Comparison of ENCODE assay signal across 9 mouse cellular contexts in genomic region chr7:4431548-4431947, GRCm38 (mm10). TPM values are rescaled to one million over a fixed set of nuclear protein-coding genes. Genes with fewer than 3 reads are reported as not detected.
DNase-seq lines count a peak whose midpoint lies in the region; ATAC-seq and TF ChIP-seq lines count a peak whose summit lies in the region.
"Had no signal": no experiment of that assay in that cellular context is flagged by ENCODE, and none has a peak within 500 bp of the region (broad histone marks: within the 10 kb centered on the region; RNA-seq: fewer than 3 reads in every experiment).

No protein-coding gene starts in this region.

- peak; percentile 78 for DNase-seq in kidney, adult 2 months
- DNase-seq in ZHBTc4 (ENCODE audit: low read depth, low spot score): peak; percentile 87
- peak; percentile 60 for DNase-seq in embryo, embryonic 11 days
- peak; percentile 46 for DNase-seq in hindlimb bud, embryonic 11.5 days (ENCODE audit: extremely low spot score, low read depth, low spot score)
- DNase-seq in liver, adult 2 months (ENCODE audit: extremely low read depth, low read depth, low spot score): peak; percentile 50
- DNase-seq in right cerebral cortex, postnatal 10 days (ENCODE audit: low spot score in 2 of 2): peak; percentile 70 to 76
- peak; percentile 67 to 69 for DNase-seq in urinary bladder, postnatal 36 days (ENCODE audit: low spot score in 2 of 2)

- no peaks in the 10 kb centered on the region; the same call in 1 of the 2 replicates for H3K36me3 ChIP-seq in kidney, adult 2 months (ENCODE audit: control insufficient read depth, insufficient read depth, low read length)
- peaks cover 75% of the 10 kb centered on the region for H3K36me3 ChIP-seq in kidney, embryonic 16.5 days (ENCODE audit: insufficient read depth, low read length)
- H3K36me3 ChIP-seq in liver, adult 2 months (ENCODE audit: control insufficient read depth, insufficient read depth, low read length): peaks cover 27% of the 10 kb centered on the region

- no peaks in the 10 kb centered on the region for H3K79me2 ChIP-seq in liver, adult 2 months (ENCODE audit: control insufficient read depth, insufficient read depth, low read length)

- H3K4me1 ChIP-seq in kidney, adult 2 months (ENCODE audit: control insufficient read depth, insufficient read depth, low read length): no peaks in the 10 kb centered on the region
- H3K4me1 ChIP-seq in kidney, embryonic 16.5 days (ENCODE audit: insufficient read depth, low read length): no peaks in the 10 kb centered on the region
- H3K4me1 ChIP-seq in liver, adult 2 months (ENCODE audit: control insufficient read depth, insufficient read depth, low read length): no peaks in the 10 kb centered on the region

- no peak for TF ChIP-seq POLR2A in kidney, adult 2 months (IDR thresholded peaks at IDR 0.05; ENCODE audit: low read depth, low read length)
- no peak for TF ChIP-seq POLR2A in liver, adult 2 months (IDR thresholded peaks at IDR 0.05; ENCODE audit: extremely low read depth, insufficient read depth, low read length)

- TF ChIP-seq CTCF in kidney, adult 2 months (conservative IDR thresholded peaks at IDR 0.05; ENCODE audit: insufficient read depth, insufficient read length, low read depth, low read length): peak; percentile 88
- peak; percentile 77 for TF ChIP-seq CTCF in liver, adult 2 months (IDR thresholded peaks at IDR 0.05; ENCODE audit: low read depth, low read length)

- ATAC-seq in kidney, embryonic 16.5 days (ENCODE audit: low FRiP score, low TSS enrichment): no peak

- H3K9me3 ChIP-seq in kidney, embryonic 16.5 days (ENCODE audit: low read length): peaks cover 8% of the 10 kb centered on the region; the same call in 1 of the 2 replicates

- H3K9ac ChIP-seq in kidney, embryonic 16.5 days (replicated peaks; ENCODE audit: low read length): no peak overlapping the region
- H3K9ac ChIP-seq in liver, adult 2 months (ENCODE audit: low read depth, low read length): no peak overlapping the region

- H3K27me3 ChIP-seq in kidney, adult 2 months (replicated peaks; ENCODE audit: control insufficient read depth, insufficient read depth, low read length): no peaks in the 10 kb centered on the region
- no peaks in the 10 kb centered on the region for H3K27me3 ChIP-seq in kidney, embryonic 16.5 days (ENCODE audit: insufficient read depth, low read length)
- no peaks in the 10 kb centered on the region for H3K27me3 ChIP-seq in liver, adult 2 months (ENCODE audit: control insufficient read depth, insufficient read depth, low read length)

- 82% methylated on average over 6 of the region's 6 CpGs for WGBS in kidney, adult 2 months
- 82% methylated on average over 6 of the region's 6 CpGs for WGBS in kidney, embryonic 16.5 days
- 84% methylated on average over 6 of the region's 6 CpGs for WGBS in liver, adult 2 months

- H3K27ac ChIP-seq in kidney, adult 2 months (ENCODE audit: insufficient read depth, low read depth, low read length): no peak overlapping the region
- no peak overlapping the region for H3K27ac ChIP-seq in kidney, embryonic 16.5 days (ENCODE audit: low read length)
- no peak overlapping the region for H3K27ac ChIP-seq in liver, adult 2 months (replicated peaks; ENCODE audit: insufficient read depth, low read depth, low read length)

- H3K4me3 ChIP-seq in kidney, adult 2 months (ENCODE audit: insufficient read depth, low read depth, low read length): no peak overlapping the region
- H3K4me3 ChIP-seq in kidney, embryonic 16.5 days (ENCODE audit: low read length): no peak overlapping the region
- no peak overlapping the region for H3K4me3 ChIP-seq in liver, adult 2 months (ENCODE audit: insufficient read depth, low read depth, low read length)

- no peak overlapping the region for H3K4me2 ChIP-seq in kidney, embryonic 16.5 days (replicated peaks; ENCODE audit: low read depth, low read length)

RNA-seq across cellular contexts. Expression of gene Rdh13, which starts 13.9 kb away (rescaled TPM):
- 21.0 and 23.8 TPM in 2 replicates for polyA plus RNA-seq in kidney, adult 2 months (2012; rRNA removed)
- polyA plus RNA-seq in kidney, embryonic 16.5 days (2015; fragmentation: Nextera tagmentation; extraction: Ambion mirVana): 34.4 and 34.5 TPM in 2 replicates
- 5.5 and 6.5 TPM in 2 replicates for total RNA-seq in liver, adult 2 months (2014; rRNA removed)
- polyA plus RNA-seq in liver, adult 2 months (2012; rRNA removed): 6.5 and 6.8 TPM in 2 replicates

RNA-seq across cellular contexts. Expression of gene Eps8l1, which starts 28.9 kb away (rescaled TPM):
- polyA plus RNA-seq in kidney, adult 2 months (2012; rRNA removed): 10.6 and 12.7 TPM in 2 replicates
- polyA plus RNA-seq in kidney, embryonic 16.5 days (2015; fragmentation: Nextera tagmentation; extraction: Ambion mirVana): 8.8 and 10.1 TPM in 2 replicates
- 2.9 and 6.5 TPM in 2 replicates for total RNA-seq in liver, adult 2 months (2014; rRNA removed)
- polyA plus RNA-seq in liver, adult 2 months (2012; rRNA removed): 0.05 and 1.4 TPM in 2 replicates

RNA-seq across cellular contexts. Expression of gene Gp6, which starts 34.0 kb away (rescaled TPM):
- 0.02 TPM in 1 of 2 replicates, not detected in the other for polyA plus RNA-seq in kidney, adult 2 months (2012; rRNA removed)
- polyA plus RNA-seq in kidney, embryonic 16.5 days (2015; fragmentation: Nextera tagmentation; extraction: Ambion mirVana): 0.39 TPM in 1 of 2 replicates, not detected in the other
- total RNA-seq in liver, adult 2 months (2014; rRNA removed): 0.07 TPM in 1 of 2 replicates, not detected in the other
- not detected in 2 replicates for polyA plus RNA-seq in liver, adult 2 months (2012; rRNA removed)
- total RNA-seq: hematopoietic stem cell, adult 5-6 weeks had no signal
